Mouse (Mus musculus) MEL (cell line): ENCODE measurements around the gene Pikfyve.

Experiments used
- CTCF ChIP-seq, 3 experiments: IDR thresholded peaks in 2 of 3; conservative IDR thresholded peaks in 1 of 3; 2 replicates each; pipeline ENCODE4 v1.5.1; 2011 to 2012; ENCODE audit warnings: low read length in 3 of 3, low read depth in 2 of 3, mild to moderate bottlenecking in 2 of 3, improper control_type of control experiment in 1 of 3, inconsistent platforms in 1 of 3, mixed read lengths in 1 of 3, moderate library complexity in 1 of 3; ENCODE audit not compliant: control insufficient read depth in 1 of 3, insufficient read depth in 1 of 3, poor library complexity in 1 of 3, severe bottlenecking in 1 of 3
- ELF1 ChIP-seq: IDR thresholded peaks from 2 replicates; pipeline ENCODE4 v1.6.1; 2014; ENCODE audit warnings: low read depth, mild to moderate bottlenecking, inconsistent platforms, low read length, improper control_type of control experiment, moderate library complexity
- EP300 ChIP-seq, 2 experiments: IDR thresholded peaks; 2 replicates each; pipeline ENCODE4 v1.6.1; 2011; ENCODE audit warnings: improper control_type of control experiment in 2 of 2, low read length in 2 of 2, low read depth in 1 of 2, mild to moderate bottlenecking in 1 of 2
- HCFC1 ChIP-seq: IDR thresholded peaks from 2 replicates; pipeline ENCODE4 v1.6.1; 2012; ENCODE audit warnings: low read depth, mild to moderate bottlenecking, inconsistent platforms, low read length, improper control_type of control experiment, moderate library complexity
- MAFK ChIP-seq: IDR thresholded peaks from 2 replicates; pipeline ENCODE4 v1.6.1; 2011; ENCODE audit warnings: low read depth, mild to moderate bottlenecking, low read length, improper control_type of control experiment, borderline replicate concordance
- MYC ChIP-seq: IDR thresholded peaks from 2 replicates; pipeline ENCODE4 v1.6.1; 2011; ENCODE audit warnings: low read depth, mild to moderate bottlenecking, low read length, improper control_type of control experiment, moderate library complexity
- NELFE ChIP-seq: IDR thresholded peaks from 2 replicates; pipeline ENCODE4 v1.6.1; 2011; ENCODE audit warnings: low read depth, low read length, improper control_type of control experiment
- POLR2A ChIP-seq, 2 experiments: IDR thresholded peaks; 2 replicates each; pipeline ENCODE4 v1.6.1; 2011 to 2012; ENCODE audit warnings: low read length in 2 of 2, mild to moderate bottlenecking in 2 of 2, control low read depth in 1 of 2, improper control_type of control experiment in 1 of 2, low read depth in 1 of 2, moderate library complexity in 1 of 2; ENCODE audit not compliant: control insufficient read depth in 1 of 2, insufficient read depth in 1 of 2, poor library complexity in 1 of 2
- SIN3A ChIP-seq: IDR thresholded peaks from 2 replicates; pipeline ENCODE4 v1.6.1; 2012; ENCODE audit warnings: low read length, improper control_type of control experiment, inconsistent platforms
- SMC3 ChIP-seq: IDR thresholded peaks from 2 replicates; pipeline ENCODE4 v1.6.1; 2011; ENCODE audit warnings: low read depth, low read length, improper control_type of control experiment
- USF1 ChIP-seq: IDR thresholded peaks from 2 replicates; pipeline ENCODE4 v1.6.1; 2014; ENCODE audit warnings: low read depth, mild to moderate bottlenecking, inconsistent platforms, low read length, improper control_type of control experiment, moderate library complexity
- USF2 ChIP-seq, 2 experiments: IDR thresholded peaks; 2 replicates each; pipeline ENCODE4 v1.6.1; 2011 to 2012; ENCODE audit warnings: improper control_type of control experiment in 2 of 2, low read length in 2 of 2, borderline replicate concordance in 1 of 2, inconsistent platforms in 1 of 2, low read depth in 1 of 2, mild to moderate bottlenecking in 1 of 2; ENCODE audit not compliant: insufficient read depth in 1 of 2
- ZKSCAN1 ChIP-seq: IDR thresholded peaks from 2 replicates; pipeline ENCODE4 v1.6.1; 2012; ENCODE audit warnings: low read depth, mild to moderate bottlenecking, inconsistent platforms, low read length, improper control_type of control experiment, moderate library complexity

DNA sequence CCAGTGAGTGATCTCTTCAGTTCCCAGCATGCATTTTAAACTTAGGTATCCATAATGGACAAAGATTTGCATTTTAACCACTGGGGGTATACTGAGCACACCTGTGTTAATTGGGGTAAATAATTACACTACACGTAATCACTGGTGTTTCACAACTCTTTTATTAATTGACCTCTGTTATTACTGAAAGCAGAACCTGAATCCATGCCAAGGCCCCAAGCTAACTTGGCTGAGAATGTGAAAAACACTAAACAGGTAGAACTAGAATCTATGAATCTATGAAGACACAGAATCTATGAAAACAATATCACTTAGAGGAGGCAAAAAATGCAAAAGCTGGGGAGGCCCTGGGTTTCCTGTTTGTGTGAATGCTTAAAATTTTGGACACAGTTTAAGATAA, 19.0 kb upstream of the Pikfyve start:
- TF ChIP-seq POLR2A (IDR thresholded peaks at IDR 0.05; ENCODE audit: control insufficient read depth in 1 of 2, insufficient read depth in 1 of 2, low read depth in 1 of 2, low read length in 2 of 2, poor library complexity in 1 of 2), result no peak
- TF ChIP-seq ZKSCAN1, result no peak
- no peak for TF ChIP-seq SMC3
- TF ChIP-seq CTCF (IDR thresholded peaks at IDR 0.05 in 2 of 3, conservative IDR thresholded peaks at IDR 0.05 in 1 of 3; ENCODE audit: control insufficient read depth in 1 of 3, insufficient read depth in 1 of 3, low read depth in 2 of 3, low read length in 3 of 3, poor library complexity in 1 of 3, severe bottlenecking in 1 of 3), result no peak
- TF ChIP-seq EP300 (IDR thresholded peaks at IDR 0.05; ENCODE audit: low read depth in 1 of 2, low read length in 2 of 2), result no peak
- no peak for TF ChIP-seq HCFC1
- TF ChIP-seq NELFE, result no peak
- TF ChIP-seq MYC, result no peak
- TF ChIP-seq MAFK, result no peak
- no peak for TF ChIP-seq SIN3A
- TF ChIP-seq USF1, result no peak
- no peak for TF ChIP-seq USF2 (IDR thresholded peaks at IDR 0.05; ENCODE audit: borderline replicate concordance in 1 of 2, insufficient read depth in 1 of 2, low read depth in 1 of 2, low read length in 2 of 2)
- TF ChIP-seq ELF1, result no peak
